Mouse (Mus musculus) liver, adult 2 months (tissue): Measurements from ENCODE around the gene Vasp.

Experiments used
- CTCF ChIP-seq: fragments of 200-500 bp; IDR thresholded peaks from 2 replicates; pipeline ENCODE4 v1.5.1; 2011; ENCODE audit warnings: low read depth, low read length, control low read depth
- POLR2A ChIP-seq: fragments of 200-500 bp; IDR thresholded peaks from 2 replicates; pipeline ENCODE4 v1.6.1; 2011; ENCODE audit warnings: low read length, control low read depth; ENCODE audit not compliant: insufficient read depth; ENCODE audit errors: extremely low read depth

- TF ChIP-seq POLR2A (no peak), CTCF (no peak)
These were observed 5.4 kb downstream of the Vasp start for GRCm38 (mm10) chr7:19265928-19266822.
